Mouse (Mus musculus): ENCODE measurements around the gene Angptl2.

Gene Angptl2

GRCm38 (mm10) chr2:33215700-33216509, at the start of gene Angptl2:
Gene Angptl2, plus strand, starts transcription at chr2:33216069.
- DNase-seq = peak; percentile 67

- no peak for DNase-seq
These were observed 48.8 kb upstream of the Angptl2 start for GRCm38 (mm10) chr2:33167060-33167459.

GRCm38 (mm10) chr2:33169445-33169844, 46.4 kb upstream of the Angptl2 start:
- no peak for DNase-seq

GRCm38 (mm10) chr2:33170777-33171565, 44.9 kb upstream of the Angptl2 start:
- DNase-seq = no peak

- no peak for DNase-seq
These were observed 42.7 kb upstream of the Angptl2 start for GRCm38 (mm10) chr2:33173126-33173525.

GRCm38 (mm10) chr2:33173686-33174085, 42.2 kb upstream of the Angptl2 start:
- no peak for DNase-seq

GRCm38 (mm10) chr2:33176516-33176915, 39.4 kb upstream of the Angptl2 start:
- no peak for DNase-seq

- DNase-seq = no peak
These were observed 38.9 kb upstream of the Angptl2 start for GRCm38 (mm10) chr2:33176921-33177320.

- DNase-seq = no peak
These were observed 38.2 kb upstream of the Angptl2 start for GRCm38 (mm10) chr2:33177443-33178242.

GRCm38 (mm10) chr2:33178243-33178932, 37.5 kb upstream of the Angptl2 start:
- DNase-seq = peak; percentile 68

GRCm38 (mm10) chr2:33179171-33179929, 36.5 kb upstream of the Angptl2 start:
- no peak for DNase-seq

- no peak for DNase-seq
These were observed 35.8 kb upstream of the Angptl2 start for GRCm38 (mm10) chr2:33179930-33180630.

GRCm38 (mm10) chr2:33183321-33183720, 32.5 kb upstream of the Angptl2 start:
- no peak for DNase-seq

GRCm38 (mm10) chr2:33184641-33185040, 31.2 kb upstream of the Angptl2 start:
- no peak for DNase-seq

- DNase-seq = no peak
These were observed 30.6 kb upstream of the Angptl2 start for GRCm38 (mm10) chr2:33185258-33185657.

- no peak for DNase-seq
These were observed 29.4 kb upstream of the Angptl2 start for GRCm38 (mm10) chr2:33186505-33186904.

- no peak for DNase-seq
These were observed 28.0 kb upstream of the Angptl2 start for GRCm38 (mm10) chr2:33187874-33188273.

GRCm38 (mm10) chr2:33188925-33189670, 26.8 kb upstream of the Angptl2 start:
- no peak for DNase-seq

GRCm38 (mm10) chr2:33189976-33190375, 25.9 kb upstream of the Angptl2 start:
- no peak for DNase-seq

- no peak for DNase-seq
These were observed 15.4 kb upstream of the Angptl2 start for GRCm38 (mm10) chr2:33200368-33201068.
